Mouse (Mus musculus) liver, adult 2 months (tissue): ENCODE measurements around the gene Slc15a5.
"Not testable (repeated sequence)": the region's sequence is repeated elsewhere in the genome, so short reads cannot be mapped to it uniquely, and the experiment has no call there.

Source experiments
- CTCF ChIP-seq: fragments of 200-500 bp; IDR thresholded peaks from 2 replicates; pipeline ENCODE4 v1.5.1; 2011; ENCODE audit warnings: low read depth, low read length, control low read depth
- POLR2A ChIP-seq: fragments of 200-500 bp; IDR thresholded peaks from 2 replicates; pipeline ENCODE4 v1.6.1; 2011; ENCODE audit warnings: low read length, control low read depth; ENCODE audit not compliant: insufficient read depth; ENCODE audit errors: extremely low read depth

GRCm38 (mm10) chr6:138086421-138086820 is 6.7 kb upstream of the Slc15a5 start:
- TF ChIP-seq POLR2A, CTCF: not testable (repeated sequence)
